Mouse (Mus musculus) heart, adult 18-20 months (tissue): ENCODE data around the gene Plxnc1. TPM values are rescaled to one million over a fixed set of nuclear protein-coding genes. Genes with fewer than 3 reads are reported as not detected.

Experiments used
- DNase-seq, 2 experiments: peaks; one replicate each; pipeline ENCODE4 v3.0.0; 2021 to 2022; ENCODE audit warnings: mixed read lengths in 1 of 2
- total RNA-seq, 2 experiments: library from RNA; stranded (reverse); gene quantifications; 2 replicates each; pipeline ENCODE4 v1.2.3; 2021

Gene Plxnc1
- total RNA-seq, 2 experiments from 2014 or later = 1.8 to 3.4 TPM

GRCm38 (mm10) chr10:94818781-94819665 is 125.6 kb downstream of the Plxnc1 start:
- peak in 1 of 2 experiments; percentile 15 for DNase-seq

GRCm38 (mm10) chr10:94818127-94818526 is 126.5 kb downstream of the Plxnc1 start:
- DNase-seq = no peak

- no peak for DNase-seq
These were observed 132.5 kb downstream of the Plxnc1 start for GRCm38 (mm10) chr10:94811907-94812851.

- no peak for DNase-seq
These were observed 134.6 kb downstream of the Plxnc1 start for GRCm38 (mm10) chr10:94809946-94810472.

GRCm38 (mm10) chr10:94808275-94808674 is 136.4 kb downstream of the Plxnc1 start:
- DNase-seq = no peak

- DNase-seq = no peak
These were observed 137.3 kb downstream of the Plxnc1 start for GRCm38 (mm10) chr10:94807323-94807722.

GRCm38 (mm10) chr10:94804909-94805220 is 139.8 kb downstream of the Plxnc1 start:
- DNase-seq = peak; percentile 30 to 49

- peak; percentile 23 to 41 for DNase-seq
These were observed 140.4 kb downstream of the Plxnc1 start for GRCm38 (mm10) chr10:94804029-94804908.

- no peak for DNase-seq
These were observed 143.8 kb downstream of the Plxnc1 start for GRCm38 (mm10) chr10:94800677-94801354.

- DNase-seq = no peak
These were observed 145.0 kb downstream of the Plxnc1 start for GRCm38 (mm10) chr10:94799485-94800239.

GRCm38 (mm10) chr10:94798128-94798527 is 146.5 kb downstream of the Plxnc1 start:
- DNase-seq = no peak

GRCm38 (mm10) chr10:94794666-94795244 is 149.9 kb downstream of the Plxnc1 start:
- no peak for DNase-seq

- no peak for DNase-seq
These were observed 150.7 kb downstream of the Plxnc1 start for GRCm38 (mm10) chr10:94793914-94794313.

GRCm38 (mm10) chr10:94789205-94789604 is 155.4 kb downstream of the Plxnc1 start:
- DNase-seq = peak; percentile 70 to 78

- no peak for DNase-seq
These were observed 163.9 kb downstream of the Plxnc1 start for GRCm38 (mm10) chr10:94780618-94781262.

- DNase-seq = no peak
These were observed 165.3 kb downstream of the Plxnc1 start for GRCm38 (mm10) chr10:94779319-94779718.

GRCm38 (mm10) chr10:94777576-94777975 is 167.1 kb downstream of the Plxnc1 start:
- no peak for DNase-seq

GRCm38 (mm10) chr10:94771496-94771895 is 173.1 kb downstream of the Plxnc1 start:
- DNase-seq = no peak

- DNase-seq = peak; percentile 22 to 24
These were observed 197.6 kb downstream of the Plxnc1 start for GRCm38 (mm10) chr10:94747011-94747410.
